Mouse (Mus musculus): ENCODE data around the gene Sptbn1.

DNA sequence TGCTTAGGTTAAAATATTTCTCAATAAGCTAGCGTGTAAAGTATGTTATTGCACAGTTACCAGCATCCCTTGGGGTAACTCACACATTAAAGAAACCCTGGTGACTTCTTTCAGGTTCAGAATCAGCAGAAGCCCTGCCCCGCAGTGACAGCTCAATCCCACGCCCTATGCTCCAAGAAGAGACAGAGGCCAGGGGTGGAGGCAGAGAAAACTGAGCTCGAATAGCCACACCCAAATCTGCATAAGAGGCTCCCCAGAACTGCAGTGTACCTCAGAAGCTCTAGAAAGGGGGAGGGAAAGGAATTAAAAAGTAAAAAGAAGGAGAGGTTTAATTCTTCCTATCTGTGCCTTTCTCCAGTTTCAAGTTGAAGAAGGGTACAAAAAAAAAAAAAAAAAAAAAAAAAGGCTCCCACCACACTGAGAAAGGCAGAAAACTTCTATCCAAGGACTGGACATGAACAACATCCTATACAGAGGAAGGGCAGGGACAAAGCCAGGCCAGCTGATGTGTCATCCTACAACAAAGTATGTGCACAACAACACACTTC, 107.3 kb downstream of the Sptbn1 start:
- TF ChIP-seq CTCF (IDR thresholded peaks at IDR 0.05; ENCODE audit: insufficient read depth, low read length), result no peak
- TF ChIP-seq POLR2A (IDR thresholded peaks at IDR 0.05; ENCODE audit: borderline replicate concordance, extremely low read depth, low read depth, low read length), result no peak

Data from lung, adult 2 months (tissue).